Mouse (Mus musculus) mouse trophoblast stem cell (cell line): ENCODE measurements at regions not wholly inside any gene's neighbourhood (a gene's known extent, or its start where the extent isn't known, plus 50 kb on each side); places are given as distances from the start of the nearest gene placed in this dataset.

Experiments used
- in situ Hi-C, 2 experiments: fragments of 300-500 bp; cut with MseI, MboI; formaldehyde crosslinking; loops; 2 replicates in 1 of 2; 3 replicates in 1 of 2; pipeline ENCODE4 v1.15.1; 2025

DNA sequence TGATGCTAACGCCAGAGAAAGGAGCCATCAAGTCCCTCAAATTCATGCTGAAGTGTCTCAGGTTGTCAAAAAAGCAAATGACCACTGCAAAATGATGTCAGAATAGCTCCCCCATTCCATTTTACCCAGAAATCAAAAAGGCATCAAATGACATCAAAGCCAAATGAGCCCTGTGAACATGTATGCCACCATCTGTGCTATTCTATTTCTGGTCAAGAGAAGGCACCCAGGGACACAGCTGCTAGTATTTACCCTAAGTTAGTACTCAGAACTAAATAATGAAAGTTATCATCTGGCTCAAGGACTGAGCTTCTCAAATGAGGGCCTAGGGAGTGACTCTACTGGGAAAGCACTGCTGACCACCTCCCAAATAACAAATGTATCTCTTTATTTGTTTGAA is 191.1 kb upstream of the Ahr start:
- in situ Hi-C loops = no loop called here

DNA sequence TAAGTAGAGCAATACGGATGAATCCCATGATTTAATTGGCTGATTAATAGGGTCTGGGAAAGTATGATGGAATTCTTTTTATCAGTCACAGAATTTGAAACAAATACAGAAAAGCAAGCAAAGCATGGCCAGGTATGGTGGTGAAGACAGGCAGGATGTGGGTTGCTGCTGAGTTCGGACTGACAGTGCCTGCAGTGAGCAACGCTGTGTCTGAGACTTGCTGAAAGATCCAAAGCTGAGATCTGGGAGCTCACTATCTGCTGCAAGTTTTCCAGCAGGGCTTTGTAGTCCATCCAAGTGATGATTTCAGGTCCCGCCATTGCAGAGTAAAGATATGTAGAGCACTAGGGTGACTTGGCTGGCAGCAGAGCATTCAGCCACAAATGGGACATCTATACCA is 189.3 kb upstream of the Ahr start:
- in situ Hi-C loops = no loop called here

DNA sequence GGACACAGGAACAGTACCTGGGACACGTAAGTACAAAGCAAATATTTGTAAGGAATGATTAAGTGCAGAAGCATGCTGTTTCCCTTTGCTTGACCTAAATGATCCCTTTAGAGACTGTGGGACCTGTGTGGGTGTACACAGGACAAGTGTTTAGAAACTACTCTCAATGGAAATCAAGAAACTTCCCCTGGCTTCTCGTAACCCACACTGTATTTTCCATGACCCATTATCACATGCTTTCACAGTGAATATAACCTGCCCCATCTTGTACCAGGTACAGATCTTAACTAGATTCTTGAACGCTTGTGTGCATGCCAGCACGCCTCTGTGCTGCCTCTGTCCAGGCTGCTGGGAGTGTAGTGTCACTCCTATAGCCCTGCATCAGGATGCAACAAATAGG is 177.8 kb upstream of the Ahr start:
- in situ Hi-C loops = no loop called here

DNA sequence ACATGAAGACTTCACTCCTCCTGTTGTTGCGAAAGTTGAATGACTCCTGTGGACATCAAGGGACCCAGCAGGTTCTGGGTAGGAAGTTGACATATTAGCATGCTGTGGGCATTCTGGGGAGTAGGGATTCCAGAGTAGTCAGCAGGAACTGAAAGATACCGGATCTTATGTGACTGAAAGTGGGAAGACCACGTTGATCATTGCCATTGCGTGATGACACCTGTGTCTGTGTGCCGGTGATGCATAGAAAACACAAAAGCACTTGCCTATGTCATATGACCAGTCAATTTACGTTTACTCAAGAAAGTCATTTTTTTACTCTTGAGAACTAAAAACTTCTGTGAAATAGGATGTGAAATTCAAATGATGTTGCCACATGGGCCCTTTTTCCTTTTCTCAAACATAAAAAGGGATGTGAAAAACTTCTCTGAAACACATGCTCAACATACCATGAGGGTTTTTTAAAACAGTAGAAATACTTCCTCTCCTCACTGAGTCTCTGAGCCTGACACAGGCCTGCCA is 176.8 kb upstream of the Ahr start:
- in situ Hi-C loops = no loop called here

DNA sequence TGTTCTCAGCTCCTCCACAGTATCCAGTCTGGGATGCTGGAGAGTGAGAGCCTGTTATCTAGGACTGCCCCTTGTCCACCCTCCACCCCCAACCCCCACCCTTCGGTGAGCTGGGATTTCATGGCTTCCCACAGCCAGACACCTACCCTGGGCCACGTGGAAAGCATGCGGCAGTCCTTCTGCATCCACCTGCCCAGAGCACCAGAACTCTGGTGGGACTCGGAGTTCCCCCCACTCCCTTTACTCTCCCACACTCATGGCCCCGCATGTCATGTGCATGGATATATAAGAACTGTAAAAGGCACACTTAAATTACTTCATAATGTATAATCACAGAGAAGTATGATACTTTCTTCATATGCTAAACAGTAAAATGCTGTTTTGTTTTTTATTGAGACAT is 175.5 kb upstream of the Ahr start:
- in situ Hi-C loops = no loop called here

DNA sequence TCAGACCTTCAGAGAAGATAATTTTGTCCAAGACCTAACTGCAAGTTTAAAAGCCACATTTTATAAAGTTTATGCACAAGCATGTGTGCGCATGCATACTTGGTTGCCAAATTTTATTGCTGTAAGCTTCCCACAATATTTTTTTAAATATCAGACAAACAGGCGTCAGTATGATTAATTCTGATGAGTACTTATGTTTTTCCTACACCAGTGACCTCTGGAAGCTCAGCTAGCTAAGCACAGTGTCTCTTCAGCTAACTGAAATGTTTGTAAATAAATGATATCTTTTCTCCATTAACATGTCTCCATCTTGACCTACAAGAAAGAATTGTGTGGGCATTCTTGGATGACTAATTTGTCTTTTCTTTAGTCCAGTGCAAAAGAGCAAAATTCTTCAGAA is 168.6 kb upstream of the Ahr start:
- in situ Hi-C loops = no loop called here

DNA sequence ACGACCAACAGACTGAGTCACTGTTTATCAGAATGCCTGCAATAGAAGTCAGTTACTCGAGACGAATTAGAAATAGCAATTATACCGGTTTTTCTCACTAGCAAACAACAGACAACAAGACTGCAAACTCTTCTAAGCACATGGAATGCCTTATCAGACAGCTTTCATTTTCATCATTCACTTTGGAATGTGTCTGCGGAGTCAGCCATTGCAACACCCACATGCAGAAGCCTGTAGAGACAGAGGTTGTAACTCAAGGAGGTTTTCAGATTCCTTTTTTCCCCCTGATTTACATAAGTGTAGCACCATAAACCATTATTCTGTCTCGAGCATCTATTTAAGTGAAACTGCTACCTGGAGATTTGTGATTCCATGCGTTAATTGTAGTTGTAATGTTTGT is 167.8 kb upstream of the Ahr start:
- in situ Hi-C loops = no loop called here

DNA sequence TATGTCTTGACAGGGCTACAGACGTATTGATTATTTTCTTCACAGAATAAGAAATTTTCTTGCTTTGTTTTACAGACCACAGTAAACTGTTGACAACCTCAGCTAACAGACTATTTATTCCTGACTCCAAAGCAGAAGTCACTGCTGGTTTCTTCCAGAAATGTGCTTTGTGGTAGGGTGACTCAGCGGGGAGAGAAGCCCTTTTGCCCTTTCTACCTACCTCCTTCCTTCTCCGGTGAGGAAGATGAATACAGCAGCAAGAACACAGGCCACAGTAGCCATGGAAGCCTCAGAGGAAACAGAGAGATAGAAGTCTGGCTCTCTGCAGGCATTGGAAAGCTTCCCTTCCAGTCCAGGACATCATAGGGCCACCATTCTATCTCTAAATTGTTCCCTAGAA is 159.4 kb upstream of the Ahr start:
- in situ Hi-C loops = no loop called here

DNA sequence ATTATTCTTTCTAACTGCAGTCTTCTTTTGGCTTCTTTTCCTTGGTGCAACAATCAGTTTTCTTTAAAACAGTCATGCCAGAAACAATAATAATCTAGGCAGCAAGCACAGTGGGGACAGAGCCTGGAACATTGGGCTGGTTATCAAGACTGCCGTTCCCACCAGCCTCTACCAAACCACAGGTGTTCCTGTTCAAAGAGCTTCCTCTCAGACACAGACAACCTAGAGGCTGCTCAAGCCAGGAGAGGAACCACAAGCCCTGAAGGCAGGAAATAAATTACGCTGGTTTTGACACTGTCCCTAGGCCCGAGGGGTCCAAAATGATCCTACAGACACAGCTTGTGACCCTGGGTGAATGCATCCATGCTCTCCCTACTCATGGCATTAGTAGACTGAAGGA is 156.1 kb upstream of the Ahr start:
- in situ Hi-C loops = no loop called here

DNA sequence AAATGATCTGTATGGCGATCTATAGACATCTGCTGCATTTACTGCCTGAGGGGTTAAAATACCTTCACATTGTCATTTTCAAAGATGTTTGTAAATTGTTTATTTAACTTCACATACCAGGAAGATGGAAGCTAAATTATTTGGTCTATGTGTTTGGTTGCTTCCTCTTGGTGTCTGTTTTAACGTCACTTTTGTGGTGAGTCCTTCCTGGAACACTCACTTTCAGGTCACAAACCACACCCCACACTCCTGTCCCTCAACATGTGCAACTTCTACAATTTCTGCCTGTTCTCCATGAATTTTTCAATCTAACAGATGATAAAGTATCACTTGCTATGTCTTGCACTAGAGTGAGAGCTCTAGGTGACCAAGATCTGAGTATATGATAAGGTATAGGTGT is 151.4 kb upstream of the Ahr start:
- in situ Hi-C loops = no loop called here

DNA sequence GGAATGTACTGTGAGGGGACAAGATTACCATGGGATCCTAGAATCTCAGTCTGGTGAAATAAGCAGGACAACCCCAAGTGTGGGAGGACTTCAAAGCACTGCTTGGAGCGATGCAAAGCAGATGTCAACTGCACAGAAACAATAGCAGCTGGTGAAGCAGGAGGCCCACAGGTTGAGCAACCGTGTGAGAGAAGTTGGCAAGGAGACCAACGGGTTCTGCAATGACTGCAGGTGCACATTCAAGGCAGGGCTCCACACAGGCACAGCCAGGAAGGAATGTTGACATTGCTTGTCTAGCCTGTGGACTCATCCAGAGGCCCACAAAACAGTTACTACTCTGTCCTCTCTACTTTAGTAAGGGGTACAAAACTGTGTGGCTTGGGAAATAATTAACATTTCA is 150.4 kb upstream of the Ahr start:
- in situ Hi-C loops = no loop called here

DNA sequence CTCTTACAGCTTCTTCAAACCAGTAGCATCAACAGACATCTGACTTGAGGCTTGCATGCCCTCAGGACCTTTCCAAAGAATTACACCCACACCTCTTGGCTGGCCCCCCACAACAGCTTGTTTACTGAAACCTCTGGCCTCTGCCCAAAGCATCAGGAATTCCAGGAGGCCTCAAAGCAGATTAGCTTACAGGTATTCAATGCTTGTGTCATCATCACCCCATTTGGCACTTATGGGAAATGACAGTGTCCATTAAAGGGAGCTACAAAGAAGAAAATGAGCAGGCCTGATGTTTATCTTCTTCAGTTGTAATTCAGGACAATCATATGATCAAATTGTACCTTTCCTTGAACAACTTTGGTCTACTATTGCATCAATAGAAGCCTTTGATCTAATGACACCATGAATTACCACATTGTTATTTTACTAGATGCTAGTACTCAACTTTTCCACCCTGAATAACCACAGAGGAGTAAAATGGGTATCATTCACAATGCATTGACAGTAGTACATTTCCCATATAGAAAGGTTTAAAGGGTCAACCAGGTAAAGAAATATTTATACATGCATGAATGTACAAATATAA is 147.1 kb upstream of the Ahr start:
- in situ Hi-C loops = no loop called here

DNA sequence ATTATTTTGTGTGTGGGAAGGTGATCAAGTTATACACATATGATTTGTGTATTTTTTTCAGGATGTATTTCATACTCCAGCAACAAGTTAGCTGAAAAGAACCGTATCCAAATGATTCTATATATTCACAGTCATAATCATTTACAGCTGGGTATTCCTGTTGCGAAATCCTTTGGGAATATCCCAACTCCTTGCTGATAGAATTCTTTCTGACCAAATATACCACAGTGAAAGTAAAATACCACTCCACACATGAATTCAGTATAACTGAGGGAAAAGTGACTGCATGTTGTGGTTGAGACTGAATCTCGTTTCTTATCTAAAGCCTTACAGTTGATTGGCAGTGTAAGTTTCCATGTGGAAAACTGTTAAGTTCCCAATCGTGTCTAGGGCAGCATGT is 145.1 kb upstream of the Ahr start:
- in situ Hi-C loops = no loop called here

DNA sequence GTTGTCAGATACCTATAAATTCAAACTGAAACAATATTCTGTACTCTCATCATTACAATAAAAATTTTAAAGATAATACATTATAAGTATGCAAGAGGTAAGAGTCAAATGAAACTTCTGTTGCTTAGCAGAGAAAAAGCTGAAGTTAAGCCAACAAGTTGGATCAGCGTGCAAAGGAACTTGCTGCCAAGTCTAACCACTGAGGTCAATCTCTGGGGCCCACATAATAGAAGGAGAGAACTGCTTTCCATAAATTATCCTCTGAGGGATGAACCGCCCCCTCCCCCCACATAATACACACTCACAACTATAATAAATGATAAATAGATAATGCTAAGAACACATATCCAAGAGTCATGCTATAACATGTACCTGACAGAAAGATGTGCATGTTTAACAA is 144.2 kb upstream of the Ahr start:
- in situ Hi-C loops = no loop called here

DNA sequence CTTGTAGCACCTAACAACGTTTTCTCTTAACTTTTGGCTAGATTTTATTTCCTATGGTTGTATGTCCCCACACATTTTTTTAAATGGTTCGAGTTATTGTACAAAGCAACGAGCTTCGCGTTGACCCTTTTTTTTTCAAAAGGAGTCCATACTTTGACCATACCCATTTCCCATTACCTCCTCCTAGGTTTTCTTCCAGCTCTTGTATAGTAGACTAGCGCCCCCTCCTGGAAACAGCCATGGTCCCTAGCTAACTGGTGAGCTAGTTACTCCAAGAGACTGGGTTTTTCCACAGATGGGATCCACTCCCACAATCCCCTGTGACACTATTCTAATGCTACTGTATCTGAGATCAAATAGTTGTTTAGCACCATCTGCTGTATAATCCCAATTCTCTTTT is 139.6 kb upstream of the Ahr start:
- in situ Hi-C loops = no loop called here

DNA sequence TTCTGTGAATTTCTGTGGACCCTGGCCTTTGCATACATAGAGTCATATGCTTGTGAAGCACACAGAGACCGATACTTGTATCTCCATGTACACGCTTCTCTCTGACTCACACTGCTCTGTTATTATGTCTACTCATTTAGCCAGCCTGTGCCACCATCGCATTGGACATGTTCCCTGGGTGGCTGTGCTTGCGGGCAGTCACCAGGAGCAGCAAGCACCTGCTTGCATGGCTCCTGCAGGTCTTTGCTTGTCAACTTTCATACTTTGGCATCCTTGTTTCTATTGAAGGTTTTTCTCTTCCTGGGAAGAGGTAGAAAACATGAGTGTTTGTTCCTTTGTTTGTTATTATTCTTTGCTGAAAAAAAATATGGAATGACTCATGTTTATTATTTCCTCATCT is 136.1 kb upstream of the Ahr start:
- in situ Hi-C loops = no loop called here

DNA sequence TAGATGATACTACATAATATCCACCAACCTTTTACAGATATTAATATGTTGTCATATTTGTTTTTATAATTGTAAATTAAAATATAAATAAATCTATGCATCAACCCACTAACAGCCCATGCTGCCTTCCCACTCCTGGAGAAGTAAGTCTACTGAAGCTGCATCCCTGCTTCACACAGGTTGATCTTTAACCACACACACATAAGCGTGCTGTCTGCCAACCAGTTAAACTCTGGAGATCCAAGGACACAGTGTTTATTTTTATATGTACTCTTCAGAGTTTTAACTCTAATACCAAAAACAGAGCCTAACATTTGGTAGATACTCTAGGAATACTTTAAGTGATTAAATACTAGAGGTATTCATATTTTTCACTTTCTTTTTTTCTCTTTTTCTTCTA is 133.9 kb upstream of the Ahr start:
- in situ Hi-C loops = no loop called here

DNA sequence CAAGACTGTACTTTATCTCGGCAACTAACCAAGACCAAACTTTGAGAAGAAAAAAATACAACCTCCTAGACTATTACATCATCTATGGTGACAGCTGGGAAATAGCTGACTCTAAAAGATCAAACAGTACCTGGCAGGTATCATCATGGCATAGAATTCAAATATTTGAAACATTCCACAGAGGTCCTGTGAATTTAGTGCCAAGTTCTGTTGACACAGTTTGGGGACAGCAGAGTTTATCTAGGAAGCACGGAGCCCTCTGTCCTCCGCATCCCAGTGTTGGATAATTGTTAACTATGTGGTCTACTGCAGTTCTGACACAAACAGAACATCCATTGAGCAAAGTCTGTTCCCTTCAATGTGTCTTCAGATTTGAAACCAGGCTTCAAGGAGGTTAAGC is 132.9 kb upstream of the Ahr start:
- in situ Hi-C loops = no loop called here

DNA sequence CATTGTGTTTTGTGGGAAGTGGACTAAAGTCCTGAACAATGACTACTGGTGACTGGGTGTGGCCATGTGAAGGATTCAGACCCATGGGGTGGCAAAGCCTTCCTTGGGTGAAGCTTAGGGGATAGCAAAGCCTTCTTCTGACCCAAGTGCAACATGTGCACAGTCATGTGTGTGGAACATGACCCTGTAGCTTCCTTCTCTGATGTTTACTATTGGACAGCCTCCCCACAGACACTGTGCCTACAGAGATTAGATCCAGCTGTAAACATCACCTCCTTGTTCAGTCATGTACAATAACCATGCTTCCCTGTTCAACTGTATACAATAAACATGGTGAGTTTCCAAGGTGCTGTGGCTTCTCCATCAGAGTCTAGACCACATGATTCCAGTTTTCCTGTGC is 132.4 kb upstream of the Ahr start:
- in situ Hi-C loops = no loop called here

DNA sequence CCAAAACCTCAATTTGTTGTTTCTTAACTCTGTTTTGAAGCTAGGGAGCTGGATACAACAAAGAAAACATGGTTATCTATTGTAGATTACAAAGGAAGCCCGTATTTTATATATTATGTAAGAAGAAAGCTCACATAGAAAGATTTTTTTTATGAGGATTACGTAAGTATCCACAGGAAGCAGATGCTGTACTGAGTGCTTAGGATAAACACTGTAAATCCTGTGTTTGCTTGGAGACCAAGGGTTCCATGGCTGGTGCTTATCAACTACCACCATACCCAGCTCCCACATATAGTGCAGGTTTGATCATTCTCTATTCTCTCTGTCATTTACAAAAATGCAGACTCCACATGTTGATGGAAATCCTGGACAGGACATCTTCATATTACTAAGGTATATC is 131.2 kb upstream of the Ahr start:
- in situ Hi-C loops = no loop called here

DNA sequence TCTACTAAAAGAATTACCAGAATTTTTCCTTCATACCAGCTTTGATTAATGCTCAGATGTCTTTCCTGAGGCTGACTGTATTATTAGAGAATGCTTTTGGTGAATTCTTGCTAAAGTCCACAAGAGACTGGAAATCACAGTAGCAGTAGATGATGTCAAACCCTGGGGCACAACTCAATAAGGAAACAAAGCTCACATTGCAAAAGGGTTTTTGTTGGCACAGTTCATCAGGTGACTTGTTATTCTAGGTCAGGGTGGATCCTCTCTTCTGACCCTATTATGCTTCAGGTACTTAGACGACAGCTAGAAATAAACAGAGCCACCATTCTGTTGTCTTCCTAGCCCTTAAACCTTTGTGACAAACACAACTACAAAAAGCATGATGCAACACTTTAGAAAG is 128.2 kb upstream of the Ahr start:
- in situ Hi-C loops = no loop called here

DNA sequence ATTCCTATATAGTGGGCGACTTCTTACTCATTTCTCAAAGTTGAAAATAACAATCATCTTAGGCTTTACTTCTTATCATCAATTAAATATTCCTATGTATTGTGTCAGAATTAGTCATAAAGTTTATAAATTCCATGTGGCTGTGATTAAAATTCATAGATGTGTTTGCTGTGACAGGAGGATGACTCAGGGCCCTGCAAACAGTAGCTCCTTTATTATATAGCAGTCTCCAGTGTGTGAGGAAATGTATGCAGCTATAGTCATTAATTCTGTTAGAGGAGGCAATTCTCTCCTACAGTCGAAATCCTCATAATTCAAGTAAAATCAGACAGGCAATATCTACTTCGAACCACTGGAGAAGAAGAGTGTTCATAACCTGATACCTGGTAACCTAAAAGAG is 121.7 kb upstream of the Ahr start:
- in situ Hi-C loops = no loop called here

DNA sequence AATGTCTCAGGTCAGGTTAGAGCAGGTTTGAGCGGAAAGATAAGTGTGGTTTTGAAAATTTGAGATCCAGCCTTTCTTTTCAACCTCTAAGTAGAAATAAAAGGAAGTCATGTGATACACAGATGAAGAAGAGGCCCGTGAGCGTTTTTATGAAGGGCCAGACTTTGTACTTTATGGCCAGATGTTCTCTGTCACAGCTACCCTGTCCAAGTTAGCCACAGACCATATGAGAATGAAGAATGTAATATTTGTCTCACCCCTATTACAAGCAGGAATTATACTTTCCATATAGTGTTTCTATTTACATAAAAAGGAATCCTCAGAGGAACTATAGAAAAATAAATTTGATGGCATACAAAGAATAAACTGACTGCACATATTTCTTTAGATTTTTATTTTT is 114.9 kb upstream of the Ahr start:
- in situ Hi-C loops = no loop called here

DNA sequence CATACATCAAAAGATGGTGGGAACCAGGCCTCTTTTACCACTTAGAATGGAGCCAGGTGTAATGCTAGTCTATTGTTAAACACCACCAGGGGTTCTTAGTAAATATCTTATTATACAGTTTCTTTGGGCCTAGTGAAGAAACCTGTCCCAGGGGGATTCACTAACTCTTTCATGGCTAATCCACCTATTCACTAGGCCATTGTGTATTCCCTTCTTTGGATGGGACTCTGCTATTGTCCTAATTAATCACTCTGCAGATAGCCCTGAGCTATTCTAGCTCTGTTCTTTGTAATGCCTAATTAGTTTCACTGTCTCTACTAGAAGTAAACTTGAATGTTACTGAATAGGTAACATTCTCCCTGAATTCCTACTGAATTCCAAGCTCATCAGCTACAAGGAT is 107.6 kb upstream of the Ahr start:
- in situ Hi-C loops = no loop called here

DNA sequence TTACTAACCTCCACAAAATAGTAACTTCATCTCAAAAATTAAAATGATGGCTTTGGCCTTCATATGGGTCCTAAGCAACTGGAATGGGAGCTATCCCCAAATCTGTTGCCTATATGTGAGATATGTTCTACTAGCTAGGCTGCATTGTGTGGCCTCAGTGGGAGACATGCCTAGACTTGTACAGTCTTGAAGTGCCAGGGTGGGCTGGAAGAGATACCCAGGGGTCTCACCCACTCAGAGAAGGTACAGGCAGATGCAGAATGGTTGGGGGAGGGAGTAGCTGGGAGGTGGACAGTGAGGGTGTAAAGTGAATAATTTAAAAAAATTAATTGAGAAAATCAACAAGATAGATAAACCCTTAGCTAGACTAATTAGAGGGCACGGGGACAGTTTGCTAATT is 106.9 kb upstream of the Ahr start:
- in situ Hi-C loops = no loop called here
